Mouse (Mus musculus) embryonic facial prominence, embryonic 14.5 days (tissue): ENCODE measurements around the gene Atp6v0e2. TPM values are rescaled to one million over a fixed set of nuclear protein-coding genes. Genes with fewer than 3 reads are reported as not detected.

Experiments used
- ATAC-seq: fragments of 200-750 bp; cut with Nextera tagmentation; 2 replicates; pipeline ENCODE4 v1.8.0; 2017; ENCODE audit warnings: low read depth, moderate number of reproducible peaks, moderate TSS enrichment
- DNase-seq: peaks from one replicate; pipeline ENCODE4 v3.0.0-alpha.2; 2015; ENCODE audit warnings: low spot score
- H3K27ac ChIP-seq: fragments of 300-500 bp; sonication (generic); replicated peaks from 2 replicates; pipeline ENCODE4 v1.5.1; 2014; ENCODE audit warnings: low read depth, mild to moderate bottlenecking, low read length, moderate library complexity
- H3K27me3 ChIP-seq: fragments of 300-500 bp; sonication (generic); replicated peaks from 2 replicates; pipeline ENCODE4 v1.6.1; 2014; ENCODE audit warnings: low read length; ENCODE audit not compliant: control insufficient read depth, insufficient read depth
- H3K36me3 ChIP-seq: fragments of 300-500 bp; sonication (generic); 2 replicates; pipeline ENCODE4 v1.6.1; 2014; ENCODE audit warnings: low read length, mixed read lengths; ENCODE audit not compliant: control insufficient read depth, insufficient read depth
- H3K4me1 ChIP-seq: fragments of 300-500 bp; sonication (generic); 2 replicates; pipeline ENCODE4 v1.6.1; 2014; ENCODE audit warnings: antibody characterized with exemption, low read length; ENCODE audit not compliant: control insufficient read depth, insufficient read depth
- H3K4me2 ChIP-seq: fragments of 300-500 bp; sonication (generic); 2 replicates; pipeline ENCODE4 v1.6.1; 2014; ENCODE audit warnings: low read depth, mild to moderate bottlenecking, low read length, moderate library complexity, mixed read lengths
- H3K4me3 ChIP-seq: fragments of 300-500 bp; sonication (generic); 2 replicates; pipeline ENCODE4 v1.5.1; 2014; ENCODE audit warnings: low read depth, mild to moderate bottlenecking, low read length
- H3K9ac ChIP-seq: fragments of 300-500 bp; sonication (generic); 2 replicates; pipeline ENCODE4 v1.6.1; 2014; ENCODE audit warnings: low read depth, mild to moderate bottlenecking, low read length, moderate library complexity, mixed read lengths
- H3K9me3 ChIP-seq: fragments of 300-500 bp; sonication (generic); 2 replicates; pipeline ENCODE4 v1.6.1; 2016; ENCODE audit warnings: low read length; ENCODE audit not compliant: control insufficient read depth
- WGBS: fragments of 180-500 bp; shearing (Covaris S2); extraction: QIAGEN DNeasy Blood & Tissue Kit; methylation state at CpG from one replicate; pipeline ENCODE4 v1.1.7; 2014; 5-methylcytosine and 5-hydroxymethylcytosine counted together
- polyA plus RNA-seq: library from polyadenylated mRNA; unstranded; fragments of >200 nt; fragmentation: Nextera tagmentation; extraction: Ambion mirVana; gene quantifications from 2 replicates; pipeline ENCODE4 v1.2.1, GENCODE M21; 2014

Gene Atp6v0e2
- polyA plus RNA-seq, 1 experiment from 2014 or later: 22.8 TPM

GRCm38 (mm10) chr6:48546271-48546670 lies 8.9 kb downstream of the Atp6v0e2 start:
- Histone ChIP-seq H3K27me3 (no peaks in the 10 kb centered on the region), H3K4me2 (no peak overlapping the region), H3K9ac (no peak overlapping the region), H3K4me3 (no peak overlapping the region), H3K27ac (no peak overlapping the region), H3K4me1 (peaks cover 10% of the 10 kb centered on the region; the same call in 1 of the 2 replicates), H3K9me3 (no peaks in the 10 kb centered on the region), H3K36me3 (no peaks in the 10 kb centered on the region)
- 63% methylated on average over 1 of the region's 1 CpGs for WGBS
- DNase-seq: peak; percentile 25
- ATAC-seq: no peak

- Histone ChIP-seq H3K27me3 (no peaks in the 10 kb centered on the region), H3K27ac (no peak overlapping the region), H3K4me2 (no peak overlapping the region), H3K4me1 (peaks cover 4% of the 10 kb centered on the region; the same call in 1 of the 2 replicates), H3K4me3 (no peak overlapping the region), H3K9me3 (no peaks in the 10 kb centered on the region), H3K36me3 (no peaks in the 10 kb centered on the region), H3K9ac (no peak overlapping the region)
- ATAC-seq: no peak
- WGBS: 30% methylated on average over 4 of the region's 4 CpGs
- DNase-seq: peak; percentile 30
Measured at GRCm38 (mm10) chr6:48546858-48547257, 9.4 kb downstream of the Atp6v0e2 start.

DNA sequence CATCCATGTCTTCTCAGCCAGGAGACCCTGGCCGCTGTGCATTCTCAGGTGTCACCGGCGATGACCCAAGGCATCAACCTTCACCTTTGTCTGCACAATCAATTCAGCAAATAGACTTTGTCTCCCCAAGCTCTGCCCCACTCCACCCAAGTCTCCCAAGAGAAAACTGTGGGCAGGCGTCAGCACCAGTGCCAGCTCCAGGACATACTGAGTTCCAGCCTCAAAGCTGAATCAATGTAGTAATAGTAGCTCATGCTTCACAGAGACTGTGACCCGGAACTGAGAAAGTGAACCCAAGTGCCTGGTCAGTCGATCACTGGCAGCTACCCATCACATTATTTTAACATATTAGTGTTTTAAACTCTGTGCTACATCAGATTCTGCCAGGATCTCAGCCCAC lies 10.9 kb downstream of the Atp6v0e2 start:
- ATAC-seq: no peak
- Histone ChIP-seq H3K36me3 (no peaks in the 10 kb centered on the region), H3K4me3 (no peak overlapping the region), H3K27ac (no peak overlapping the region), H3K9me3 (no peaks in the 10 kb centered on the region), H3K4me2 (no peak overlapping the region), H3K4me1 (no peaks in the 10 kb centered on the region), H3K27me3 (no peaks in the 10 kb centered on the region), H3K9ac (no peak overlapping the region)
- no peak for DNase-seq
- 87% methylated on average over 6 of the region's 6 CpGs for WGBS

DNA sequence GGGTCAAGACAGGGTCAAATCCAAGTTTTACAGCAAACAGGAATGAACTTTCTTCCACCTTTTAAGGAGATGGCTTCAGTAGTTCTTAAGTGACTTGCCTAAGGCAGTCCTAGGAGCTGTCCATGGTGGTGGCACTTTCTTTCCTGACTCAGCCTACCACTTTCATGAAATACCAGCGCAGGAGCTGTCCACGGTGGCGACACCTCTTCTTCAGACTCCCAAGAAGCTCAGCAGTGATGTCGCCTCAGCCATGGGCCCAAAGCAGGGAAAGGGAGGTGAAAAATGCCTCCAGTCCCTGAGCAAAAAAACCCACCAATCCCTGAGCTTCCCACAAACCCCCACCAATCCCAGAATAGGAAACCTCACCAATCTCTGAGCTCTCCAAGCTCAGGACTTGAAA lies 15.5 kb downstream of the Atp6v0e2 start:
- H3K27ac ChIP-seq: no peak overlapping the region
- H3K4me1 ChIP-seq: peaks cover 13% of the 10 kb centered on the region; the same call in 1 of the 2 replicates
- H3K36me3 ChIP-seq: 0 out of 2 replicates have a peak, but pooled peaks cover 5% of the 10 kb centered on the region
- WGBS: 57% methylated on average over 4 of the region's 4 CpGs
- H3K27me3 ChIP-seq: no peaks in the 10 kb centered on the region
- H3K4me2 ChIP-seq: no peak overlapping the region
- H3K9me3 ChIP-seq: no peaks in the 10 kb centered on the region
- no peak overlapping the region for H3K9ac ChIP-seq
- no peak for ATAC-seq
- no peak overlapping the region for H3K4me3 ChIP-seq
- DNase-seq: peak; percentile 62

- Histone ChIP-seq H3K4me1 (peaks cover 13% of the 10 kb centered on the region; the same call in 1 of the 2 replicates), H3K27ac (peak overlapping the region; percentile 96)
- no peak for ATAC-seq
Measured at GRCm38 (mm10) chr6:48553819-48554218, 16.4 kb downstream of the Atp6v0e2 start.

DNA sequence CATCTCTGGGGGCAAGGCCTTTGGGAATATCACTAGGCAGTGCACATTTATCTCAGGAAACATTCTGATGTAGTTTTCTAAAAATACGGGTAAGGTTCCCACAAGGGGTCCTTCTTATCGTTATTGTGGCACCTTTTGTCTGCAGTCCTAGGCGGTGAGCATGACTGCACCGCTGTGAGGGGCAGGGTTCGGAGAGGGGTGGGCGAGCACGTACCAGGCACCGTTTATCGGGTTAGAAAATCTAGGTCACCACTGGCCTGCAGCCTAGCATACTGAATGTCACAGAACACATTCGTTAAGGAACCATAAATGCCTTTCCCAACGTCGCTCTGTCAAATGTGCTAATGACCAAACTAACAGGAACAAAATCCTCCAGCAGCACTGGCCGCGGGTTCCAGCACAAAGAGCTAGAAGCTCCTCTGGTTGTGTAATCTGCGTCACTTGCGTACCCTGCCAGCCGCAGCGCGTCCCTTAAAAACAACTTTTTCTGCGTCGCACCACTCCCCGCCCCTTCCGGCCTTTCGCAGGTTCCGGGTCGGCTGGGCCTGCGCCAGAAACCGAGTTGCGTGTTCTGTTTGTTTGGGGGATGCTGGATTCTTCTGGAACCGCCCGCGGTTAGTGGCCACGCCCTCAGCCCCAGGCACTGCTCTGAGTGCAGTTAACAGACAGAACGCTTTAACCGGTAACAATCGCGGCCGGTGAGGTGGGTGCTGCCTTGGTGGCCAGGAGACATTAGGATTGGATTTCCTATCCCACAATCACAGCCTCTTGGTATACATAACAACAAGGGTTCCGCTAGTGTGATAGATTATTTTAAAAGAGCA lies 17.1 kb downstream of the Atp6v0e2 start, which contains the start of gene Lrrc61:
TSS of gene Lrrc61 (plus strand) at position 517 of the 824 bp plus-strand sequence.
- H3K9me3 ChIP-seq: no peaks in the 10 kb centered on the region
- no peaks in the 10 kb centered on the region for H3K27me3 ChIP-seq
- ATAC-seq (peak; percentile 92), DNase-seq (peak; percentile 98)
- H3K4me3 ChIP-seq: peak within 1 kb of the TSS; percentile 49
- under 1% methylated on average over 39 of the region's 39 CpGs for WGBS
- peak within 1 kb of the TSS; percentile 96 for H3K27ac ChIP-seq
- peaks cover 13% of the 10 kb centered on the region; the same call in 1 of the 2 replicates for H3K4me1 ChIP-seq
- H3K4me2 ChIP-seq: peak within 1 kb of the TSS; percentile 79
- H3K9ac ChIP-seq: peak within 1 kb of the TSS; percentile 72
- H3K36me3 ChIP-seq: 0 out of 2 replicates have a peak, but pooled peaks cover 5% of the 10 kb centered on the region

More at GRCm38 (mm10) chr6:48553819-48554218, 16.4 kb downstream of the Atp6v0e2 start:
- 0 out of 2 replicates have a peak, but pooled peaks cover 5% of the 10 kb centered on the region for H3K36me3 ChIP-seq
- 85% methylated on average over 4 of the region's 4 CpGs for WGBS
- H3K4me2 ChIP-seq: peak overlapping the region; percentile 79
- no peak for DNase-seq
- no peaks in the 10 kb centered on the region for H3K9me3 ChIP-seq
- peak overlapping the region; percentile 72 for H3K9ac ChIP-seq
- H3K27me3 ChIP-seq: no peaks in the 10 kb centered on the region
- H3K4me3 ChIP-seq: peak overlapping the region; percentile 49

DNA sequence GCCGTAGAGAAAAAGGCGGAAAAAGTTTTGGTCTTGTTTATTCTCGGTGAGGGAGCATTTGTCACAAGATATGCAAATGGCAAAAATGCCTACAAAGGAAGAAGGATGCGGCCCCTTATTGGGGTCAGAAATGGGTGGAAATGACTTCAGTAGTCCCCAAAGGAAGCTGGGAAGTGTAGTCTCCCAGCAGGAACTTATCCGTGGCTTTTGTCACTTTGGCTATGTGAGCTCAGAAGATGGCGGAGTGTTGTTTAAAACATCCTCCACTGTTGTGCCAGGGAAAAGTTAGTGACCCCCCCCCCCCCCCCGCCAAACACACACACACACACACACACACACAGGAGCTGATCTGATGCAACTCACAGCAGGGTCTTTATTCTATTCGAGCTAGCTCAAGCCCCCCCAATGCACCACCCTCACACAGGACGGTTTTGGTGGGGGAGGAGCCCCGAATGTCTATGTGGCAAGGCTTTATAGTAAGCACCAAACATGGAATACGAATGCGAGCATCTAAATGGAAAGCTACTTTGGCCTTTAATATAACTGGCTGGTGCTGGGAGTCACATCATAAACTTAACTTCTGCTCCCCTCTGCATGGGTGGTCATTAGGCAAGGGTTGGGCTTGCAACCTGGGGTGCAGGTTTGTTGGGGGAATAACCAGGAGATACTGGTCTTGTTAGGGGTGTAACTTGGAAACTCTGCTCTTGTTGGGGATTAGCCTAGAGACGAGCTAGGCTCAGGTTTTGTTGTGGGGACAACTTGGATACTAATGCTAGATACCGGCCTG lies 17.9 kb downstream of the Atp6v0e2 start:
- peak overlapping the region; percentile 72 for H3K9ac ChIP-seq
- peak overlapping the region; percentile 49 for H3K4me3 ChIP-seq
- H3K4me2 ChIP-seq: peak overlapping the region; percentile 79
- H3K9me3 ChIP-seq: no peaks in the 10 kb centered on the region
- H3K27ac ChIP-seq: peak overlapping the region; percentile 96
- 23% methylated on average over 13 of the region's 14 CpGs for WGBS
- peak; percentile 95 for DNase-seq
- H3K4me1 ChIP-seq: peaks cover 13% of the 10 kb centered on the region; the same call in 1 of the 2 replicates
- no peaks in the 10 kb centered on the region for H3K27me3 ChIP-seq
- 0 out of 2 replicates have a peak, but pooled peaks cover 5% of the 10 kb centered on the region for H3K36me3 ChIP-seq
- ATAC-seq: peak; percentile 82

- Histone ChIP-seq H3K4me3 (no peak overlapping the region), H3K9ac (0 out of 2 replicates have a peak overlapping the region, but pooled peaks have one; percentile 72), H3K4me2 (peak overlapping the region; percentile 79; the same call in 1 of the 2 replicates), H3K9me3 (no peaks in the 10 kb centered on the region), H3K27me3 (no peaks in the 10 kb centered on the region), H3K36me3 (0 out of 2 replicates have a peak, but pooled peaks cover 5% of the 10 kb centered on the region), H3K4me1 (peaks cover 13% of the 10 kb centered on the region; the same call in 1 of the 2 replicates), H3K27ac (peak overlapping the region; percentile 96)
- 76% methylated on average over 3 of the region's 3 CpGs for WGBS
- DNase-seq: no peak
- no peak for ATAC-seq
Measured at GRCm38 (mm10) chr6:48555956-48556355, 18.5 kb downstream of the Atp6v0e2 start.
